Mouse (Mus musculus) small intestine, adult 2 months (tissue): ENCODE measurements around the gene Med13l. TPM values are rescaled to one million over a fixed set of nuclear protein-coding genes. Genes with fewer than 3 reads are reported as not detected.
A peak's percentile ranks its signal among the peaks of the same experiment; 100 is the strongest.

Experiments
- H3K27ac ChIP-seq: fragments of 200-500 bp; 2 replicates; pipeline ENCODE4 v1.5.1; 2012; ENCODE audit warnings: low read depth, low read length, control low read depth, inconsistent platforms; ENCODE audit not compliant: insufficient read depth
- H3K27me3 ChIP-seq: fragments of 200-500 bp; 2 replicates; pipeline ENCODE4 v1.6.1; 2012; ENCODE audit warnings: mild to moderate bottlenecking, moderate library complexity, low read length, inconsistent platforms; ENCODE audit not compliant: control insufficient read depth, insufficient read depth
- H3K36me3 ChIP-seq: fragments of 200-500 bp; 2 replicates; pipeline ENCODE4 v1.6.1; 2012; ENCODE audit warnings: mild to moderate bottlenecking, low read length, control low read depth, inconsistent platforms; ENCODE audit not compliant: control insufficient read depth, insufficient read depth
- H3K4me1 ChIP-seq: fragments of 200-500 bp; 2 replicates; pipeline ENCODE4 v1.6.1; 2012; ENCODE audit warnings: low read length, inconsistent platforms, mixed read lengths; ENCODE audit not compliant: control insufficient read depth, insufficient read depth, insufficient read length
- H3K4me3 ChIP-seq: fragments of 200-500 bp; 2 replicates; pipeline ENCODE4 v1.5.1; 2012; ENCODE audit warnings: low read depth, mild to moderate bottlenecking, control low read depth, inconsistent platforms, low read length, moderate library complexity
- CTCF ChIP-seq: fragments of 200-500 bp; IDR thresholded peaks from 2 replicates; pipeline ENCODE4 v1.5.1; 2012; ENCODE audit warnings: low read depth, mild to moderate bottlenecking, control low read depth, inconsistent platforms, low read length, moderate library complexity, mixed read lengths; ENCODE audit not compliant: insufficient replicate concordance, insufficient read length; ENCODE audit errors: extremely low read depth
- POLR2A ChIP-seq: fragments of 200-500 bp; IDR thresholded peaks from 2 replicates; pipeline ENCODE4 v1.6.1; 2012; ENCODE audit warnings: low read depth, mild to moderate bottlenecking, control low read depth, inconsistent platforms, low read length, moderate library complexity
- WGBS: fragments of 180-500 bp; shearing (Covaris S2); methylation state at CpG from one replicate; pipeline ENCODE4 v1.1.7; 2018; 5-methylcytosine and 5-hydroxymethylcytosine counted together
- polyA plus RNA-seq: library from polyadenylated mRNA; depleted of rRNA; stranded (reverse); fragments of >200 nt; gene quantifications from 2 replicates; pipeline ENCODE4 v1.2.3, GENCODE M21; 2012

Med13l gene
- polyA plus RNA-seq, 1 experiment = 13.6 TPM

- Histone ChIP-seq H3K27me3 (no peaks in the 10 kb centered on the region), H3K36me3 (peaks cover 78% of the 10 kb centered on the region), H3K4me3 (no peak overlapping the region), H3K4me1 (peaks cover 7% of the 10 kb centered on the region), H3K27ac (0 out of 2 replicates have a peak overlapping the region, but pooled peaks have one; percentile 12)
- TF ChIP-seq POLR2A (no peak), CTCF (no peak)
- WGBS = 68% methylated on average over 17 of the region's 17 CpGs
Observed at GRCm38 (mm10) chr5:118757396-118758301, 197.2 kb downstream of the Med13l start.

DNA sequence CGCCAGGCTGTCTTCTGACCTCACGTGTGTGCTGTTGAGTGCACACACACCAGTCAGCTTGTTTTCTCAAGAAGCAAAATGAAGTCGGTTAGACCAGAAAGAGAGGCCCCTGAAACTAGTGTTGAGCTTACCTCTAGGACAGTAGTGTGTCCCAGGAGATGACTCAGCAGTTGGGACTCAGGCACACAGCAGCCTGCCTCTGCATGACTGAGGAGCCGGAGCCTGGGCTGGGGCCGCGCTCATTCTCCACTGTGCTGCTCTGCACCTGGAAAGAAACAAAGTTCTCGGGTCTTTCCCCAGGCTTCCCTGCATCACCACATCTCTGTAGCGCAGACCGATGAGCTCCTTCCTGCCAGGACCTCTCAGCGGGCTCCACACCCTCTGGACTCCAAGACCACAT is 200.5 kb downstream of the Med13l start:
- H3K27ac ChIP-seq = no peak overlapping the region
- peaks cover 61% of the 10 kb centered on the region for H3K36me3 ChIP-seq
- TF ChIP-seq POLR2A (no peak), CTCF (no peak)
- no peaks in the 10 kb centered on the region for H3K27me3 ChIP-seq
- H3K4me1 ChIP-seq = peaks cover 7% of the 10 kb centered on the region
- WGBS = 80% methylated on average over 10 of the region's 10 CpGs
- H3K4me3 ChIP-seq = no peak overlapping the region

GRCm38 (mm10) chr5:118762499-118763185 is 202.2 kb downstream of the Med13l start:
- peaks cover 7% of the 10 kb centered on the region for H3K4me1 ChIP-seq
- no peaks in the 10 kb centered on the region for H3K27me3 ChIP-seq
- H3K36me3 ChIP-seq = peaks cover 47% of the 10 kb centered on the region
- no peak overlapping the region for H3K4me3 ChIP-seq
- TF ChIP-seq POLR2A = no peak
- TF ChIP-seq CTCF = no peak
- H3K27ac ChIP-seq = no peak overlapping the region
- WGBS = 81% methylated on average over 18 of the region's 18 CpGs

- Histone ChIP-seq H3K27ac (no peak overlapping the region), H3K36me3 (peaks cover 43% of the 10 kb centered on the region), H3K4me1 (peaks cover 7% of the 10 kb centered on the region), H3K4me3 (no peak overlapping the region), H3K27me3 (no peaks in the 10 kb centered on the region)
- TF ChIP-seq CTCF (peak; percentile 43; the same call in 1 of the 2 replicates), POLR2A (no peak)
- WGBS = 77% methylated on average over 5 of the region's 5 CpGs
Observed at GRCm38 (mm10) chr5:118763353-118763752, 202.9 kb downstream of the Med13l start.

DNA sequence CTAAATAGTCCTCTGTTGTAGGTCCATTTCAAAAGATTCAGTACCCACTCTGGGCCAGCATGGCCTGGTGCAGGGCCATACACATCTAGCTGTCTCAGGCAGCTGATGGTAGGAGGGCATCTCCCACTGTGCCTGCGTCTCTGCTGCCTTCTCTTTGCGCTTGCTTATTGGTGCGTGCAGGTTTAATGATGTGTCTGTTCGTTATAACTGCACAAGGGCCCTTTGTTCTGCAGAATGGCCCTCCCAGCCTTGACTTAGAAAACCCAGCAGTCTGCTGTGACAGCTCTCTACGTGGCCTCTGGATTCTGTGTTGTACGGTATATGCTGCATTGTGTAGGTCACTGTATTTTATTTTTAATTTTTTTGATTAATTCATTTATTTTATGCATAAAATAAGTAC is 208.7 kb downstream of the Med13l start:
- TF ChIP-seq CTCF (no peak), POLR2A (no peak)
- H3K36me3 ChIP-seq = no peaks in the 10 kb centered on the region; the same call in 1 of the 2 replicates
- H3K27ac ChIP-seq = no peak overlapping the region
- no peaks in the 10 kb centered on the region for H3K27me3 ChIP-seq
- H3K4me3 ChIP-seq = no peak overlapping the region
- H3K4me1 ChIP-seq = no peaks in the 10 kb centered on the region
- 53% methylated on average over 6 of the region's 6 CpGs for WGBS

- Histone ChIP-seq H3K4me1 (no peaks in the 10 kb centered on the region), H3K36me3 (no peaks in the 10 kb centered on the region), H3K4me3 (no peak overlapping the region), H3K27ac (no peak overlapping the region), H3K27me3 (no peaks in the 10 kb centered on the region)
- TF ChIP-seq POLR2A (no peak), CTCF (peak; percentile 28; the same call in 1 of the 2 replicates)
- 30% methylated on average over 3 of the region's 3 CpGs for WGBS
Observed at GRCm38 (mm10) chr5:118773866-118774265, 213.4 kb downstream of the Med13l start.

- H3K27me3 ChIP-seq = no peaks in the 10 kb centered on the region
- H3K27ac ChIP-seq = no peak overlapping the region
- H3K4me3 ChIP-seq = no peak overlapping the region
- TF ChIP-seq CTCF (no peak), POLR2A (no peak)
- H3K4me1 ChIP-seq = no peaks in the 10 kb centered on the region
- WGBS = 53% methylated on average over 6 of the region's 6 CpGs
- no peaks in the 10 kb centered on the region for H3K36me3 ChIP-seq
Observed at GRCm38 (mm10) chr5:118776396-118776795, 215.9 kb downstream of the Med13l start.
